Mouse (Mus musculus) heart, embryonic 14.5 days (tissue): ENCODE results near the gene Setdb1. TPM values are rescaled to one million over a fixed set of nuclear protein-coding genes. Genes with fewer than 3 reads are reported as not detected.

Experiments used
- ATAC-seq: fragments of 200-750 bp; cut with Nextera tagmentation; 2 replicates; pipeline ENCODE4 v1.8.0; 2017; ENCODE audit warnings: low read depth, moderate TSS enrichment; ENCODE audit not compliant: insufficient number of reproducible peaks, insufficient read depth, low FRiP score
- H3K27ac ChIP-seq, 2 experiments: fragments of 200-500 bp in 1 of 2; fragments of 300-500 bp in 1 of 2; sonication (generic) in 1 of 2; replicated peaks in 1 of 2; 2 replicates each; pipeline ENCODE4 v1.5.1; 2012 to 2014; ENCODE audit warnings: low read depth in 2 of 2, low read length in 2 of 2, control low read depth in 1 of 2, mild to moderate bottlenecking in 1 of 2, mixed read lengths in 1 of 2; ENCODE audit not compliant: control insufficient read depth in 1 of 2, insufficient read depth in 1 of 2
- H3K27me3 ChIP-seq: fragments of 300-500 bp; sonication (generic); 2 replicates; pipeline ENCODE4 v1.6.1; 2014; ENCODE audit warnings: mild to moderate bottlenecking, low read length, control low read depth; ENCODE audit not compliant: control insufficient read depth, insufficient read depth
- H3K36me3 ChIP-seq: fragments of 300-500 bp; sonication (generic); 2 replicates; pipeline ENCODE4 v1.6.1; 2014; ENCODE audit warnings: mild to moderate bottlenecking, control low read depth, low read length, mixed read lengths; ENCODE audit not compliant: control insufficient read depth, insufficient read depth
- H3K4me1 ChIP-seq, 2 experiments: fragments of 200-500 bp in 1 of 2; fragments of 300-500 bp in 1 of 2; sonication (generic) in 1 of 2; 2 replicates each; pipeline ENCODE4 v1.6.1; 2012 to 2014; ENCODE audit warnings: low read length in 2 of 2, control low read depth in 1 of 2, mixed read lengths in 1 of 2; ENCODE audit not compliant: control insufficient read depth in 2 of 2, insufficient read depth in 2 of 2
- H3K4me2 ChIP-seq: fragments of 300-500 bp; sonication (generic); 2 replicates; pipeline ENCODE4 v1.6.1; 2014; ENCODE audit warnings: mild to moderate bottlenecking, low read length
- H3K4me3 ChIP-seq, 2 experiments: fragments of 200-500 bp in 1 of 2; fragments of 300-500 bp in 1 of 2; sonication (generic) in 1 of 2; 2 replicates each; pipeline ENCODE4 v1.5.1; 2012 to 2014; ENCODE audit warnings: low read length in 2 of 2, mild to moderate bottlenecking in 2 of 2, control low read depth in 1 of 2, low read depth in 1 of 2, moderate library complexity in 1 of 2; ENCODE audit not compliant: control insufficient read depth in 1 of 2, insufficient read depth in 1 of 2
- H3K9ac ChIP-seq: fragments of 300-500 bp; sonication (generic); 2 replicates; pipeline ENCODE4 v1.6.1; 2014; ENCODE audit warnings: mild to moderate bottlenecking, low read length
- H3K9me3 ChIP-seq: fragments of 300-500 bp; sonication (generic); 2 replicates; pipeline ENCODE4 v1.6.1; 2016; ENCODE audit warnings: low read length, control low read depth; ENCODE audit not compliant: control insufficient read depth
- WGBS: fragments of 180-500 bp; shearing (Covaris S2); extraction: QIAGEN DNeasy Blood & Tissue Kit; methylation state at CpG from one replicate; pipeline ENCODE4 v1.1.7; 2014; 5-methylcytosine and 5-hydroxymethylcytosine counted together
- polyA plus RNA-seq: library from polyadenylated mRNA; unstranded; fragments of >200 nt; fragmentation: Nextera tagmentation; extraction: Ambion mirVana; gene quantifications from 2 replicates; pipeline ENCODE4 v1.2.1, GENCODE M21; 2014

The Setdb1 gene
- polyA plus RNA-seq, 1 experiment from 2014 or later = 22.1 TPM

DNA sequence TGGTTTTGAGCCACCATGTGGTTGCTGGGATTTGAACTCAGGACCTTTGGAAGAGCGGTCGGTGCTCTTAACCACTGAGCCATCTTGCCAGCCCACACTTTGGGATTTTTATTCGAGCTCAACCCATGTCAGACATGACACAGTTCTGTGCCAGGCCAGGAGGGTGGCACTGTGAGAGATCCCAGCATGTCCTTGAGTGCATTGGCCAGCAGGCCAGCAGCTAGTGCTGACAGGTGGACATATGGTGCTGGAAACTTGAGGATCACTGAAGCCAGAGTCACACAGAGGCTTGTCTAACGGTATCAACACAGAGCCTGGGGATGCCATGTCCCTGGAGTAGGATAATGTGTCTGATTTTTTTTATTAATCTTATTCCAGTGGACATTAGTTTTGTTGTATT lies 67.6 kb downstream of the Setdb1 start:
- no peak overlapping the region for H3K27ac ChIP-seq
- ATAC-seq = no peak
- H3K27me3 ChIP-seq = no peaks in the 10 kb centered on the region
- WGBS = 86% methylated on average over 4 of the region's 4 CpGs
- H3K4me3 ChIP-seq = no peak overlapping the region
- peaks cover 0 to 3% of the 10 kb centered on the region in 2 experiments; a peak in 1 of 4 replicates for H3K4me1 ChIP-seq
- H3K9ac ChIP-seq = no peak overlapping the region
- no peak overlapping the region for H3K4me2 ChIP-seq
- H3K36me3 ChIP-seq = peaks cover 67% of the 10 kb centered on the region
- no peaks in the 10 kb centered on the region for H3K9me3 ChIP-seq

- Histone ChIP-seq H3K4me1 (peaks cover 3 to 12% of the 10 kb centered on the region in 2 experiments), H3K27me3 (no peaks in the 10 kb centered on the region), H3K9ac (no peak overlapping the region), H3K9me3 (no peaks in the 10 kb centered on the region), H3K27ac (no peak overlapping the region), H3K4me3 (no peak overlapping the region), H3K36me3 (peaks cover 48% of the 10 kb centered on the region), H3K4me2 (no peak overlapping the region)
- no peak for ATAC-seq
- 70% methylated on average over 3 of the region's 3 CpGs for WGBS
These were observed 69.5 kb downstream of the Setdb1 start for GRCm38 (mm10) chr3:95287541-95287940.

DNA sequence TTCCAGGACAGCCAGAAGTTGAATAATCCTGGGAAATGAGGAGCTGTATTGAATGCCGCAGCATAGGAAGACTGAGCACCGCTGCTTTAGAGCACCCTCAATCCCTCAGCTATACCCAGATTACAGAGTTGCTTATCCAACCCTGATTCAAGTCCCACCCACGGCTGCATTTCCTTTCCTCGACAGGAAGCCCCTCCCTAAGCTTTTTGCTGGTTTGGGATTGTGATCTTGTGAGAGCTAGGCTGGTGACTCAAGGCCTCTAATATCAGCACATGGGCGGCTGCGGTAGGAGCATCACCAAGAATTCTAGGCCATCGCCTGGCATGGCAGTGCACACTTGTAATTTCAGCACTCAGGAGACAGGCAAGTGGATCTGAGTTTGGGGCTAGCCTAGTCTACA lies 70.5 kb downstream of the Setdb1 start:
- no peak for ATAC-seq
- Histone ChIP-seq H3K4me1 (peaks cover 3 to 12% of the 10 kb centered on the region in 2 experiments), H3K4me3 (no peak overlapping the region), H3K9ac (no peak overlapping the region), H3K36me3 (peaks cover 38% of the 10 kb centered on the region), H3K27me3 (no peaks in the 10 kb centered on the region), H3K27ac (no peak overlapping the region), H3K9me3 (no peaks in the 10 kb centered on the region), H3K4me2 (no peak overlapping the region)
- WGBS = 71% methylated on average over 7 of the region's 7 CpGs

GRCm38 (mm10) chr3:95286011-95286410 lies 71.0 kb downstream of the Setdb1 start:
- Histone ChIP-seq H3K4me2 (no peak overlapping the region), H3K9ac (no peak overlapping the region), H3K9me3 (no peaks in the 10 kb centered on the region), H3K27ac (no peak overlapping the region), H3K36me3 (peaks cover 35% of the 10 kb centered on the region), H3K4me3 (no peak overlapping the region), H3K4me1 (peaks cover 3 to 12% of the 10 kb centered on the region in 2 experiments), H3K27me3 (no peaks in the 10 kb centered on the region)
- no peak for ATAC-seq
- 62% methylated on average over 5 of the region's 5 CpGs for whole genome bisulfite sequencing

DNA sequence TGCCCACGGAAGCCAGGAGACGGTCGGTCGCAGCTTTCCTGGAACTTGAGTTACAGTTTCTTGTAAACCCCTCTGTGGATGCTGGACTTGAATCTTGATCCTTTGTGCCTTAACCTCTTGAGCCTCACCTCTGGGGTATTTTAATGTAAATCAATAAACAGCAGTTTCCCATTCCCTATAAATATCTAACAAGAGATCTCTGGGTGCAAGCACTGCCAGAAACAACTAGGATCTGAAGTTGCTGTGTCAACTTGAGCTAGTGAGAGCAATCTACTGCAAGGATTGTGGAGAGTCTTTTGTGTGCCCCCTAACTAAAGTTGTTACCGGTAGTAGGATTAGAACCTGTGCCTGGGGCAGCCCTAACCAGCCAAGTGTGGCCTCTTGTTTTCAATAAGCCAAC lies 71.6 kb downstream of the Setdb1 start:
- H3K36me3 ChIP-seq = peaks cover 29% of the 10 kb centered on the region

DNA sequence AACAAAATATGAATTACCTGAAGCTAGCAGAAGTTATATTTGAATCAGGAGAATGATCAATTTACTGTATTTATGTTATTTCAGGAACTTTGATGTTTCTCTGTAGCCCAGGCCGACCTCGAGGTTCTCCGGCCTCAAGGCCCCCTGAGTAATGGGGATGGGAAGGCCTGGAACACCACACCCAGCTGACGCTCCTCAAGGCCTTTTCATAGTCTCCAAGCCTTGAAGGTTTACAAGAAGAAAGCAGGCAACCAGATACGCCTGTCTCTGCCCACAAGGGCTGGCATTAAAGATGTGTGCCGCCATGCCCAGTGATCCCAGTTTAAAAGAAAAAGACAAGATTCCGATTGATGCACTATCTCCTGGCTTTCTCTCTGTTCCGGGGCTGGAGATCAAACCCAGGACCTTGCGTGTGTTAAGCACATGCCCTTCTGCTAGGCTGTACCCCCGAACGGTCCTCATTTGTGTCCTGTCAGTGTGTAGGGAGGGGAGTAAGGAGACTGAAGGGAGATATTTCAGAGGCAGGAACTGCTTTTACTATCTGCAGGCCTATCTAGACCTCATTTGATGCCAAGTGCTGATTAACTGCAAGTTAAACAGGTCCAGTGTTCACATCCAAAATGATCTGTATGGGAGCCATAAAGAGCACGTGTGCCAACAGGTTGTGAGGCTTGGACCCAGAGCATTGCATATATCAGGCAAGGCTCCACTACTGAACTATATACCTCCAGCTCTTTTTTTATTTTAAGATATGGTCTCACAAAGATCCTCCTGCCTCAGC lies 72.3 kb downstream of the Setdb1 start:
- peak overlapping the region; percentile 94 for H3K9ac ChIP-seq
- peak overlapping the region in 1 of 2 experiments; percentile 83; a peak in 1 of 4 replicates for H3K4me3 ChIP-seq
- 89% methylated on average over 12 of the region's 12 CpGs for whole genome bisulfite sequencing
- H3K4me2 ChIP-seq = peak overlapping the region; percentile 89
- no peak overlapping the region for H3K27ac ChIP-seq
- H3K27me3 ChIP-seq = no peaks in the 10 kb centered on the region
- no peak for ATAC-seq
- peaks cover 3 to 16% of the 10 kb centered on the region in 2 experiments for H3K4me1 ChIP-seq
- no peaks in the 10 kb centered on the region for H3K9me3 ChIP-seq
- peaks cover 24% of the 10 kb centered on the region for H3K36me3 ChIP-seq

More for the DNA sequence above, 71.6 kb downstream of the Setdb1 start:
- Histone ChIP-seq H3K9ac (no peak overlapping the region), H3K4me2 (no peak overlapping the region), H3K27me3 (no peaks in the 10 kb centered on the region), H3K4me3 (no peak overlapping the region), H3K4me1 (peaks cover 3 to 16% of the 10 kb centered on the region in 2 experiments), H3K9me3 (no peaks in the 10 kb centered on the region), H3K27ac (no peak overlapping the region)
- no peak for ATAC-seq
- 94% methylated on average over 5 of the region's 5 CpGs for WGBS

DNA sequence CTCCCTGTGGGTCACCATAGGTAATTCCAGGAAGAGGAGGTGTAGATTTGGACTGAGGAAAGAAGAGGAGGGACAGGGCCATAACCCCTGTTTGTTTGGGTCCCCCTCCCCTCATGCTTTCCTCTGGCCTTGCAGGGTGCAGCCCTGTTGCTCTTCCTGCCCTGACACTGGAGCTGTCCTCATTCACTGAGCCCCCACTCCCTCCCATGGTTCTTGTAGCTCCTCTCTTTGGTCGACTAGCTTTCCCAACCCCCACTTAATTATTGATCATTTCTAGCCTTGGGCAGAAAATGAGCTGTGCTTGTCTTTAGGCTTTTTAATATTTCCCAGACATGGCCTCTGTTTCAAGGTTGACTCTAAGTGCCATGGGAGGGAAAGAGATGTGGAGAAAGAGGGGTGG lies 72.9 kb downstream of the Setdb1 start:
- Histone ChIP-seq H3K9ac (peak overlapping the region; percentile 94), H3K27ac (peak overlapping the region in 1 of 2 experiments; percentile 96; a peak in 1 of 4 replicates), H3K27me3 (no peaks in the 10 kb centered on the region), H3K36me3 (peaks cover 19% of the 10 kb centered on the region), H3K4me1 (peaks cover 3 to 16% of the 10 kb centered on the region in 2 experiments), H3K4me2 (peak overlapping the region; percentile 89), H3K4me3 (peak overlapping the region; percentile 82 to 83; a peak in 3 of 4 replicates), H3K9me3 (no peaks in the 10 kb centered on the region)
- no peak for ATAC-seq
- WGBS = 8% methylated on average over 1 of the region's 1 CpGs
